In genomic region chr4:126842911-126843310, GRCm38 (mm10) we compare ENCODE assay signal across 15 mouse cellular contexts.
"Had no signal": no experiment of that assay in that cellular context is flagged by ENCODE, and none has a peak within 500 bp of the region (broad histone marks: within the 10 kb centered on the region; RNA-seq: fewer than 3 reads in every experiment).

No protein-coding gene starts in this region.

- H3K4me3 ChIP-seq: limb, embryonic 12.5 days; limb, embryonic 15.5 days; midbrain, embryonic 12.5 days; myocyte; neural tube, embryonic 13.5 days had no signal

- DNase-seq: kidney, adult 18-20 months; kidney, adult 9 months; kidney, postnatal 14 days; kidney, postnatal 4 days; left cerebral cortex, postnatal 4 days; liver, postnatal 0 days; retina, postnatal 1 day; right cerebral cortex, postnatal 25 days; thymus, adult 18-20 months; thymus, postnatal 36 days had no signal

- H3K4me1 ChIP-seq: limb, embryonic 12.5 days; midbrain, embryonic 12.5 days; neural tube, embryonic 13.5 days had no signal
